Mouse (Mus musculus) left cerebral cortex, postnatal 10 days (tissue): ENCODE measurements around the gene Plch1. TPM values are rescaled to one million over a fixed set of nuclear protein-coding genes. Genes with fewer than 3 reads are reported as not detected.

Experiments
- DNase-seq, 2 experiments: peaks; one replicate each; pipeline ENCODE4 v3.0.0; 2021 to 2022; ENCODE audit warnings: low spot score in 2 of 2, mixed read lengths in 1 of 2; ENCODE audit errors: extremely low spot score in 1 of 2
- intact Hi-C: fragments of 180-260 bp; cut with DNase I; formaldehyde crosslinking; loops from one replicate; pipeline ENCODE4 v1.15.1; 2025
- total RNA-seq, 2 experiments: library from RNA; stranded (reverse); gene quantifications; 2 replicates each; pipeline ENCODE4 v1.2.3; 2021

Gene Plch1
- total RNA-seq, 2 experiments from 2014 or later, result 9.0 to 9.1 TPM

- intact Hi-C loops, result no loop called here
- DNase-seq, result no peak
These were observed 28.0 kb downstream of the Plch1 start for GRCm38 (mm10) chr3:63871249-63871648.

GRCm38 (mm10) chr3:63868285-63868684 lies 31.0 kb downstream of the Plch1 start:
- peak; percentile 38 to 60 for DNase-seq
- intact Hi-C loops, result loop anchor here (2.0 to 10.0 kb wide), 4 partner anchors 296 to 1343 kb away; no protein-coding TSS in a partner anchor

- no peak for DNase-seq
- intact Hi-C loops, result loop anchor here (5.0 to 10.0 kb wide), 3 partner anchors 293 to 1340 kb away; no protein-coding TSS in a partner anchor
These were observed 34.2 kb downstream of the Plch1 start for GRCm38 (mm10) chr3:63865069-63865468.

- intact Hi-C loops, result loop anchor here (10.0 kb wide), 2 partner anchors 938 to 1338 kb away; no protein-coding TSS in a partner anchor
These were observed 36.6 kb downstream of the Plch1 start for GRCm38 (mm10) chr3:63862716-63863115.

GRCm38 (mm10) chr3:63852828-63853227 lies 46.4 kb downstream of the Plch1 start:
- intact Hi-C loops, result no loop called here
- DNase-seq, result no peak

More at GRCm38 (mm10) chr3:63862716-63863115, 36.6 kb downstream of the Plch1 start:
- no peak for DNase-seq

GRCm38 (mm10) chr3:63851125-63851698 lies 48.1 kb downstream of the Plch1 start:
- intact Hi-C loops, result no loop called here
- DNase-seq, result no peak

GRCm38 (mm10) chr3:63849765-63850346 lies 49.4 kb downstream of the Plch1 start:
- intact Hi-C loops, result no loop called here
- DNase-seq, result no peak

GRCm38 (mm10) chr3:63844141-63844540 lies 55.1 kb downstream of the Plch1 start:
- DNase-seq, result no peak
- intact Hi-C loops, result no loop called here

GRCm38 (mm10) chr3:63842436-63842835 lies 56.8 kb downstream of the Plch1 start:
- intact Hi-C loops, result no loop called here
- DNase-seq, result no peak

- no peak for DNase-seq
- intact Hi-C loops, result no loop called here
These were observed 61.5 kb downstream of the Plch1 start for GRCm38 (mm10) chr3:63837750-63838149.

GRCm38 (mm10) chr3:63836937-63837632 lies 62.2 kb downstream of the Plch1 start:
- DNase-seq, result no peak
- intact Hi-C loops, result no loop called here

GRCm38 (mm10) chr3:63835816-63836215 lies 63.5 kb downstream of the Plch1 start:
- intact Hi-C loops, result no loop called here
- DNase-seq, result no peak

GRCm38 (mm10) chr3:63823874-63824400 lies 75.3 kb downstream of the Plch1 start:
- intact Hi-C loops, result no loop called here
- DNase-seq, result peak in 1 of 2 experiments; percentile 21

GRCm38 (mm10) chr3:63822631-63823030 lies 76.6 kb downstream of the Plch1 start:
- intact Hi-C loops, result no loop called here
- DNase-seq, result no peak

- DNase-seq, result no peak
- intact Hi-C loops, result no loop called here
These were observed 84.1 kb downstream of the Plch1 start for GRCm38 (mm10) chr3:63815131-63815530.

- DNase-seq, result no peak
- intact Hi-C loops, result no loop called here
These were observed 85.1 kb downstream of the Plch1 start for GRCm38 (mm10) chr3:63814203-63814602.

GRCm38 (mm10) chr3:63806906-63807305 lies 92.4 kb downstream of the Plch1 start:
- intact Hi-C loops, result no loop called here
- no peak for DNase-seq

GRCm38 (mm10) chr3:63805496-63805895 lies 93.8 kb downstream of the Plch1 start:
- intact Hi-C loops, result no loop called here
- no peak for DNase-seq

GRCm38 (mm10) chr3:63800685-63801084 lies 98.6 kb downstream of the Plch1 start:
- intact Hi-C loops, result no loop called here
- DNase-seq, result no peak
